Mouse (Mus musculus) heart, embryonic 11.5 days (tissue): ENCODE data around the gene Pdia4. TPM values are rescaled to one million over a fixed set of nuclear protein-coding genes. Genes with fewer than 3 reads are reported as not detected.

ENCODE experiments used
- ATAC-seq: fragments of 200-750 bp; cut with Nextera tagmentation; replicated peaks from 2 replicates; pipeline ENCODE4 v1.8.0; 2017; ENCODE audit warnings: moderate library complexity; ENCODE audit not compliant: insufficient number of reproducible peaks, low FRiP score, low TSS enrichment
- H3K27ac ChIP-seq: fragments of 300-500 bp; sonication (generic); 2 replicates; pipeline ENCODE4 v1.5.1; 2014; ENCODE audit warnings: mild to moderate bottlenecking, low read depth, low read length
- H3K27me3 ChIP-seq: fragments of 300-500 bp; sonication (generic); 2 replicates; pipeline ENCODE4 v1.6.1; 2014; ENCODE audit warnings: mild to moderate bottlenecking, low read length, mixed read lengths; ENCODE audit not compliant: control insufficient read depth, insufficient read depth
- H3K36me3 ChIP-seq: fragments of 300-500 bp; sonication (generic); 2 replicates; pipeline ENCODE4 v1.6.1; 2014; ENCODE audit warnings: mild to moderate bottlenecking, low read length, moderate library complexity, mixed read lengths; ENCODE audit not compliant: control insufficient read depth, insufficient read depth
- H3K4me1 ChIP-seq: fragments of 300-500 bp; sonication (generic); 2 replicates; pipeline ENCODE4 v1.6.1; 2014; ENCODE audit warnings: low read length; ENCODE audit not compliant: control insufficient read depth, insufficient read depth
- H3K4me2 ChIP-seq: fragments of 300-500 bp; sonication (generic); 2 replicates; pipeline ENCODE4 v1.6.1; 2014; ENCODE audit warnings: mild to moderate bottlenecking, moderate library complexity
- H3K4me3 ChIP-seq: fragments of 300-500 bp; sonication (generic); 2 replicates; pipeline ENCODE4 v1.5.1; 2014; ENCODE audit warnings: low read depth, low read length
- H3K9ac ChIP-seq: fragments of 300-500 bp; sonication (generic); 2 replicates; pipeline ENCODE4 v1.6.1; 2014; ENCODE audit warnings: mild to moderate bottlenecking, low read depth, low read length, moderate library complexity
- H3K9me3 ChIP-seq: fragments of 300-500 bp; sonication (generic); replicated peaks from 2 replicates; pipeline ENCODE4 v1.6.1; 2016; ENCODE audit warnings: low read length; ENCODE audit not compliant: control insufficient read depth
- WGBS: fragments of 180-500 bp; shearing (Covaris S2); extraction: QIAGEN DNeasy Blood & Tissue Kit; methylation state at CpG from one replicate; pipeline ENCODE4 v1.1.7; 2014; ENCODE audit not compliant: insufficient replicate concordance; 5-methylcytosine and 5-hydroxymethylcytosine counted together
- polyA plus RNA-seq: library from polyadenylated mRNA; unstranded; fragments of >200 nt; fragmentation: Nextera tagmentation; extraction: Ambion mirVana; gene quantifications from 2 replicates; pipeline ENCODE4 v1.2.1, GENCODE M21; 2014

The Pdia4 gene
- polyA plus RNA-seq, 1 experiment from 2014 or later = 218 TPM

DNA sequence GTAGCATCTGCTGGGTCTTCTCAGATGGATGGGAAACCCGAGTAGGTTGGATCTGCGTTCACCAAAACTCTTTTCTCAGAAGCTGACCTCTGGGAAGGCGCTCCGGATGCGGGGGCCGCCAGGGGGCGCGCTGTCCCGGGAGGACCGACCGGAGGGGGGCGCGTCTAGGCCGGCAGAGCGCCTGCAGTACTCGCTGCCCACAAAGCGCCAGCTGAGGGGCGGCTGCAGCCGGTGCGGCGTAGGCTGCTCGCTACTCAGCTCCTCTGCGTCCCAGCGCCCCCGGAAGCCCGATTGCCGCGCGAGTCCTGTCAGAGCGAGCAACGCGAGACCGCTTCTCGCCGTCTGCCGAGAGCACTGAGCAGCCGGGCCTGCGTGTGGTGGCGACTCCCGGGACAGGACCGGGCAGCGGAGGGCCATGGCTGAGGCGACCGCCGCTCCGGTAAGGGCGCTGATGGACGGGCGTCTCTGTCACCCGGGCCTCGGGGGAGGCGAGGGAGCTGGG, 22.3 kb upstream of the Pdia4 start, which contains the start of gene Zfp398:
Gene Zfp398 (plus strand): TSS at position 180 of the 502 bp plus-strand sequence.
- H3K4me1 ChIP-seq = peaks cover 6% of the 10 kb centered on the region
- peak within 1 kb of the TSS; percentile 89 for H3K27ac ChIP-seq
- H3K4me3 ChIP-seq = peak within 1 kb of the TSS; percentile 94
- H3K27me3 ChIP-seq = no peaks in the 10 kb centered on the region
- ATAC-seq = peak; percentile 95
- no peaks in the 10 kb centered on the region for H3K9me3 ChIP-seq
- WGBS = under 1% methylated on average over 52 of the region's 52 CpGs
- no peaks in the 10 kb centered on the region for H3K36me3 ChIP-seq
- peak within 1 kb of the TSS; percentile 90 for H3K9ac ChIP-seq
- peak within 1 kb of the TSS; percentile 74 for H3K4me2 ChIP-seq

DNA sequence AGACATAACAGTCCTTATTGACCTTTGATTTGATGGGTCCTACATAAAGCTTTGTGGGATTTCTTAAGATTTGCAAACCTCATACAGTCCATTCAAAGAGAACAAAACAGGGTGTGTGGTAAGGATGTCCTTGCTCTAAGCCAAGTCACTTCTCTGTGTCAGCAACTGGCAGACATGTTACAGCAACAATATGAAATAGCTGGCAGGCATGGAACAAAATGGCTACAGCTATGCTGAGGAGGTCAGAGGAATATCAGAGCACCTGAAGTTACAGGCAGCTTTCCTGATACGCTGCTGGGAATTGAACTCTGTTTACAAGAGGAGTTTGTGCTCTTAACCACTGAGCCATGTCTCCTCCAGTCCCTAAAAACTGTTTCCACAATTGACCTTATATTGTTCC, 19.0 kb upstream of the Pdia4 start:
- 71% methylated on average over 1 of the region's 1 CpGs for WGBS
- Histone ChIP-seq H3K4me3 (no peak overlapping the region), H3K9me3 (no peaks in the 10 kb centered on the region), H3K4me2 (no peak overlapping the region), H3K9ac (no peak overlapping the region), H3K27ac (no peak overlapping the region), H3K4me1 (peaks cover 3% of the 10 kb centered on the region), H3K27me3 (no peaks in the 10 kb centered on the region), H3K36me3 (no peaks in the 10 kb centered on the region)
- ATAC-seq = no peak

DNA sequence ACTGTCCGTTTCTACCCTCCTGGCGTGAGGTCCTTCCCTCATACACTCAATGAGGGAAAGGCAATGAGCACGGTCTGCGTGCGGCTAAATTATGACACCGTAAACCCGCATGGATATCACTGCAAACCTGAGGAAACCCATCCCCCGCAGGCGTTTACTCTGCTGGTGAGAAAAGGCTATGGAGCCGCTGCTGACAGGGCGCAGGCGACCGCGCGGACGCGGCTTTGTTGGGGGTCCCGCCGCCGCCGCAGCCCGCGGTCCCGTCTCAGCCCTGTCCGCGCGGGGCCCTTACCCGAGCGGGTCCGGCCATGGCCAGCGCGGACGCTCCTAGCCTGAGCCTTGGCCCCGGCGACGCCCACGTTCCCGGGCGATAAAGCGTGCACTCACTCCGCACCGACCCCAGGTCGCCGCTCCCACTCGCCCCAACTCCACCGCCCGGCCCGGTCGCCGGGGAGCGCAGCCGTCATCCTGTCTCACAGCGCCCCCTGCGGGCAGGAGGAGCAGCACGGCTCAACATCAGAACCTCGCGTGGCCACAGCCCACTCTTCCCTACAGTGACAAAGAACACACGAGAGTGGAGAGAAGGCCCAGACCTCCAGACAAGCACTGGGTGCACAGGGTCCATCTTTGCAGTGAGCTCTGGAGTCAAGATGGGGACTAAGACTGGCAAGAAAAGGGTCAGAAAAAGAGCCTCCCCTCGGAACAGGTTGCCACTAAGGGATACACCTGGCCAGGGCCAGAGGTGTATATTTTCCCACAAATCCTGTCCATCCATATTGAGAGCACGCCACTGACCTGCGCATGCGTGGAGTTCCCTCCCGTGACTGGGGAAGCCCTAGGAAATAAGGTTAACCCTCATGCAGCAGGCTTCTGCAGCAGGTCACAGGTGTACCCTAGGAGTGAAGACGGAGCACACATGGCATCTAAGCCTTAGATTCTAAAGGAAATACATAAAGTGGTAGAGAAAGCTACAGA, 17.2 kb upstream of the Pdia4 start, which contains the start of gene Zfp786:
Gene Zfp786 (minus strand): TSS at position 764 of the 975 bp plus-strand sequence.
- H3K4me2 ChIP-seq = peak within 1 kb of the TSS; percentile 80

DNA sequence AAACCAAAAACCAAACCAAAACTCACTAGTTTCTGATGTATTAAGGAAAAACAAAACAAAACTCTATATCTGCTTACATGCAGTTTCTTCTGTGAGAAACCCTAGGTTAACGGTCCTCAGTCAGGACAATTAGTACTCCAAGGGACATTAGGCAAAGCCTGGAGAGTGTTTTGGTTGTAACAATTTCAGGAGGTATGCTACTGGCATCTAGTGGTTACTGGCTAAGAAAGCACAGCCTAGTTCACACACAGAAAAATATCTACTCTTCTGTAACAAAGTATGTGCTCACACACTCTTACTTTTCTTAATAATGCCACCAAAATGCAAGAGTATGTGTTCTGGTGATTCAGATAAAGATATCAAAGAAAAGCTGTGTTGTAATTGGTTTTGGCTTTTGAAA, 15.7 kb upstream of the Pdia4 start:
- Histone ChIP-seq H3K36me3 (no peaks in the 10 kb centered on the region), H3K4me1 (peaks cover 3% of the 10 kb centered on the region), H3K4me3 (no peak overlapping the region), H3K4me2 (no peak overlapping the region), H3K9me3 (no peaks in the 10 kb centered on the region), H3K27me3 (no peaks in the 10 kb centered on the region), H3K27ac (no peak overlapping the region), H3K9ac (no peak overlapping the region)
- WGBS = 24% methylated on average over 1 of the region's 1 CpGs
- no peak for ATAC-seq

More for the DNA sequence above, 17.2 kb upstream of the Pdia4 start, which contains the start of gene Zfp786:
- WGBS = 1% methylated on average over 64 of the region's 64 CpGs
- Histone ChIP-seq H3K9me3 (no peaks in the 10 kb centered on the region), H3K27ac (0 out of 2 replicates have a peak within 1 kb of the TSS, but pooled peaks have one; percentile 22), H3K4me3 (peak within 1 kb of the TSS; percentile 87), H3K36me3 (no peaks in the 10 kb centered on the region), H3K4me1 (peaks cover 3% of the 10 kb centered on the region), H3K9ac (peak within 1 kb of the TSS; percentile 87), H3K27me3 (no peaks in the 10 kb centered on the region)
- ATAC-seq = peak; percentile 77

GRCm38 (mm10) chr6:47827462-47827861, 14.2 kb upstream of the Pdia4 start:
- ATAC-seq = no peak
- no peaks in the 10 kb centered on the region for H3K9me3 ChIP-seq
- H3K4me2 ChIP-seq = no peak overlapping the region
- H3K4me3 ChIP-seq = no peak overlapping the region
- H3K4me1 ChIP-seq = peaks cover 3% of the 10 kb centered on the region
- 89% methylated on average over 4 of the region's 4 CpGs for WGBS
- no peaks in the 10 kb centered on the region for H3K36me3 ChIP-seq
- H3K9ac ChIP-seq = no peak overlapping the region
- no peak overlapping the region for H3K27ac ChIP-seq
- H3K27me3 ChIP-seq = no peaks in the 10 kb centered on the region

GRCm38 (mm10) chr6:47824241-47824640, 11.0 kb upstream of the Pdia4 start:
- H3K27me3 ChIP-seq = no peaks in the 10 kb centered on the region
- no peaks in the 10 kb centered on the region for H3K4me1 ChIP-seq
- no peaks in the 10 kb centered on the region for H3K9me3 ChIP-seq
- 58% methylated on average over 2 of the region's 2 CpGs for WGBS
- H3K9ac ChIP-seq = no peak overlapping the region
- H3K36me3 ChIP-seq = no peaks in the 10 kb centered on the region
- H3K4me3 ChIP-seq = no peak overlapping the region
- no peak overlapping the region for H3K27ac ChIP-seq
- no peak overlapping the region for H3K4me2 ChIP-seq
- ATAC-seq = no peak

GRCm38 (mm10) chr6:47821776-47822175, 8.5 kb upstream of the Pdia4 start:
- 80% methylated on average over 6 of the region's 6 CpGs for WGBS
- Histone ChIP-seq H3K4me1 (no peaks in the 10 kb centered on the region), H3K4me3 (no peak overlapping the region), H3K9ac (no peak overlapping the region), H3K4me2 (no peak overlapping the region), H3K27ac (no peak overlapping the region), H3K27me3 (no peaks in the 10 kb centered on the region), H3K9me3 (no peaks in the 10 kb centered on the region), H3K36me3 (no peaks in the 10 kb centered on the region)
- ATAC-seq = no peak

GRCm38 (mm10) chr6:47821236-47821635, 8.0 kb upstream of the Pdia4 start:
- H3K9me3 ChIP-seq = no peaks in the 10 kb centered on the region
- H3K4me3 ChIP-seq = no peak overlapping the region
- WGBS = 85% methylated on average over 5 of the region's 5 CpGs
- no peak overlapping the region for H3K4me2 ChIP-seq
- no peak overlapping the region for H3K9ac ChIP-seq
- no peaks in the 10 kb centered on the region for H3K4me1 ChIP-seq
- no peak overlapping the region for H3K27ac ChIP-seq
- no peak for ATAC-seq
- H3K27me3 ChIP-seq = no peaks in the 10 kb centered on the region
- H3K36me3 ChIP-seq = no peaks in the 10 kb centered on the region
